8 mouse cellular contexts compared by ENCODE assay signal in genomic region chr17:27856265-27856797, GRCm38 (mm10). TPM values are rescaled to one million over a fixed set of nuclear protein-coding genes. Genes with fewer than 3 reads are reported as not detected.
A peak's percentile ranks its signal among the peaks of the same experiment; 100 is the strongest.
DNase-seq lines count a peak whose midpoint lies in the region; ATAC-seq and TF ChIP-seq lines count a peak whose summit lies in the region.

Gene Uhrf1bp1, plus strand, starts transcription at chr17:27856441.

- peak within 1 kb of the TSS; percentile 86 for H3K4me2 ChIP-seq in kidney, embryonic 15.5 days
- H3K4me2 ChIP-seq in limb, embryonic 15.5 days, result peak within 1 kb of the TSS; percentile 79
- H3K4me2 ChIP-seq in midbrain, postnatal 0 days (ENCODE audit: low read depth, low read length, poor library complexity, severe bottlenecking), result peak within 1 kb of the TSS; percentile 71

- no peak for TF ChIP-seq CTCF in embryonic fibroblast, embryonic 13.5 days (IDR thresholded peaks at IDR 0.05; ENCODE audit: borderline replicate concordance, insufficient read depth, low read length)
- peak; percentile 29; the same call in 1 of the 2 replicates for TF ChIP-seq CTCF in midbrain, postnatal 0 days (IDR thresholded peaks at IDR 0.05)

- peak within 1 kb of the TSS; percentile 71 for H3K4me3 ChIP-seq in embryonic fibroblast, embryonic 13.5 days (ENCODE audit: insufficient read depth, low read length)
- peak within 1 kb of the TSS; percentile 92 for H3K4me3 ChIP-seq in heart, embryonic 10.5 days
- peak within 1 kb of the TSS; percentile 74 for H3K4me3 ChIP-seq in kidney, embryonic 15.5 days (replicated peaks)
- H3K4me3 ChIP-seq in limb, embryonic 15.5 days, result peak within 1 kb of the TSS; percentile 90
- H3K4me3 ChIP-seq in midbrain, postnatal 0 days (ENCODE audit: low read depth, low read length), result peak within 1 kb of the TSS; percentile 80

- H3K36me3 ChIP-seq in heart, embryonic 10.5 days, result peaks cover 28% of the 10 kb centered on the region
- H3K36me3 ChIP-seq in kidney, embryonic 15.5 days, result peaks cover 30% of the 10 kb centered on the region
- H3K36me3 ChIP-seq in limb, embryonic 15.5 days, result peaks cover 28% of the 10 kb centered on the region
- H3K36me3 ChIP-seq in midbrain, postnatal 0 days (ENCODE audit: insufficient read depth, low read length), result no peaks in the 10 kb centered on the region; the same call in 1 of the 2 replicates

- WGBS in heart, embryonic 10.5 days, result under 1% methylated on average over 50 of the region's 54 CpGs
- under 1% methylated on average over 54 of the region's 54 CpGs for WGBS in kidney, embryonic 15.5 days
- under 1% methylated on average over 42 of the region's 54 CpGs for WGBS in limb, embryonic 15.5 days
- WGBS in midbrain, postnatal 0 days, result 1% methylated on average over 53 of the region's 54 CpGs

- H3K27ac ChIP-seq in embryonic fibroblast, embryonic 13.5 days (ENCODE audit: insufficient read depth, low read length), result peak within 1 kb of the TSS; percentile 62
- peak within 1 kb of the TSS; percentile 95 for H3K27ac ChIP-seq in heart, embryonic 10.5 days
- H3K27ac ChIP-seq in kidney, embryonic 15.5 days, result peak within 1 kb of the TSS; percentile 88
- H3K27ac ChIP-seq in limb, embryonic 15.5 days, result peak within 1 kb of the TSS; percentile 90
- peak within 1 kb of the TSS; percentile 86 for H3K27ac ChIP-seq in midbrain, postnatal 0 days (ENCODE audit: low read depth, low read length)

- peak; percentile 88 for TF ChIP-seq POLR2A in embryonic fibroblast, embryonic 13.5 days (IDR thresholded peaks at IDR 0.05; ENCODE audit: low read depth, low read length)

- H3K27me3 ChIP-seq in heart, embryonic 10.5 days (ENCODE audit: insufficient read depth, poor library complexity, severe bottlenecking), result no peaks in the 10 kb centered on the region
- H3K27me3 ChIP-seq in kidney, embryonic 15.5 days, result no peaks in the 10 kb centered on the region
- H3K27me3 ChIP-seq in limb, embryonic 15.5 days, result no peaks in the 10 kb centered on the region
- H3K27me3 ChIP-seq in midbrain, postnatal 0 days (ENCODE audit: insufficient read depth, low read length), result no peaks in the 10 kb centered on the region

- DNase-seq in B cell, adult 2 months, result peak; percentile 81 to 83
- peak; percentile 91 for DNase-seq in brain, adult 2 months (ENCODE audit: low read depth, low spot score)
- peak; percentile 92 for DNase-seq in heart, embryonic 10.5 days (ENCODE audit: low spot score)
- peak; percentile 79 for DNase-seq in midbrain, postnatal 0 days (ENCODE audit: low spot score)
- DNase-seq in spleen, postnatal 14 days (ENCODE audit: low spot score in 2 of 2), result peak; percentile 64 to 71

- peak; percentile 86 for ATAC-seq in kidney, embryonic 15.5 days (replicated peaks; ENCODE audit: low FRiP score)
- peak; percentile 83 for ATAC-seq in limb, embryonic 15.5 days (ENCODE audit: insufficient number of reproducible peaks, low FRiP score, low TSS enrichment, low read depth)
- peak; percentile 80 for ATAC-seq in midbrain, postnatal 0 days (ENCODE audit: low FRiP score)

- no peaks in the 10 kb centered on the region for H3K9me3 ChIP-seq in heart, embryonic 10.5 days
- no peaks in the 10 kb centered on the region for H3K9me3 ChIP-seq in kidney, embryonic 15.5 days (replicated peaks)
- no peaks in the 10 kb centered on the region for H3K9me3 ChIP-seq in limb, embryonic 15.5 days
- no peaks in the 10 kb centered on the region for H3K9me3 ChIP-seq in midbrain, postnatal 0 days (ENCODE audit: low read length)

- H3K9ac ChIP-seq in kidney, embryonic 15.5 days, result peak within 1 kb of the TSS; percentile 80
- peak within 1 kb of the TSS; percentile 80 for H3K9ac ChIP-seq in limb, embryonic 15.5 days
- H3K9ac ChIP-seq in midbrain, postnatal 0 days (replicated peaks; ENCODE audit: low read length, poor library complexity, severe bottlenecking), result peak within 1 kb of the TSS; percentile 83

- peaks cover 6% of the 10 kb centered on the region; the same call in 1 of the 2 replicates for H3K4me1 ChIP-seq in embryonic fibroblast, embryonic 13.5 days (ENCODE audit: control insufficient read depth, insufficient read depth, low read length)
- H3K4me1 ChIP-seq in heart, embryonic 10.5 days, result peaks cover 40% of the 10 kb centered on the region
- H3K4me1 ChIP-seq in kidney, embryonic 15.5 days, result peaks cover 33% of the 10 kb centered on the region
- peaks cover 22% of the 10 kb centered on the region for H3K4me1 ChIP-seq in limb, embryonic 15.5 days
- H3K4me1 ChIP-seq in midbrain, postnatal 0 days (ENCODE audit: insufficient read depth, low read length), result peaks cover 15% of the 10 kb centered on the region

RNA-seq across cellular contexts. Expression of gene Uhrf1bp1, which starts in this region (rescaled TPM):
- polyA plus RNA-seq in embryonic fibroblast, embryonic 13.5 days (2011; ENCODE audit: insufficient read length, low read depth, missing spikeins), result 16.0 and 20.6 TPM in 2 replicates
- polyA plus RNA-seq in heart, embryonic 10.5 days (2016; fragmentation: Nextera tagmentation; extraction: Ambion mirVana), result 5.0 and 6.2 TPM in 2 replicates
- 6.1 and 7.9 TPM in 2 replicates for polyA plus RNA-seq in kidney, embryonic 15.5 days (2015; fragmentation: Nextera tagmentation; extraction: Ambion mirVana)
- polyA plus RNA-seq in limb, embryonic 15.5 days (2015; fragmentation: Nextera tagmentation; extraction: Ambion mirVana), result 4.5 and 5.7 TPM in 2 replicates
- total RNA-seq in midbrain, postnatal 0 days (2014; rRNA removed), result 18.0 and 19.9 TPM in 2 replicates
- 3.9 and 4.5 TPM in 2 replicates for polyA plus RNA-seq in midbrain, postnatal 0 days (2015; fragmentation: Nextera tagmentation; extraction: Ambion mirVana)

Comparison
In these comparisons a context has a peak if more than half of its experiments do, and no peak if none do; other contexts are left out.
1. Peak in every context shown above with its lines: DNase-seq, ATAC-seq, H3K4me3 ChIP-seq and H3K27ac ChIP-seq.